Mouse (Mus musculus) c-Kit-positive CD71-positive TER-119-positive erythroid progenitor cells, embryonic 14.5 days (primary cell): ENCODE data around the gene Ddx46.
"Not testable (repeated sequence)": the region's sequence is repeated elsewhere in the genome, so short reads cannot be mapped to it uniquely, and the experiment has no call there.

Experiments used
- DNase-seq: peaks from one replicate; pipeline ENCODE4 v3.0.0-alpha.2; 2013; ENCODE audit warnings: low spot score

Ddx46 gene

DNA sequence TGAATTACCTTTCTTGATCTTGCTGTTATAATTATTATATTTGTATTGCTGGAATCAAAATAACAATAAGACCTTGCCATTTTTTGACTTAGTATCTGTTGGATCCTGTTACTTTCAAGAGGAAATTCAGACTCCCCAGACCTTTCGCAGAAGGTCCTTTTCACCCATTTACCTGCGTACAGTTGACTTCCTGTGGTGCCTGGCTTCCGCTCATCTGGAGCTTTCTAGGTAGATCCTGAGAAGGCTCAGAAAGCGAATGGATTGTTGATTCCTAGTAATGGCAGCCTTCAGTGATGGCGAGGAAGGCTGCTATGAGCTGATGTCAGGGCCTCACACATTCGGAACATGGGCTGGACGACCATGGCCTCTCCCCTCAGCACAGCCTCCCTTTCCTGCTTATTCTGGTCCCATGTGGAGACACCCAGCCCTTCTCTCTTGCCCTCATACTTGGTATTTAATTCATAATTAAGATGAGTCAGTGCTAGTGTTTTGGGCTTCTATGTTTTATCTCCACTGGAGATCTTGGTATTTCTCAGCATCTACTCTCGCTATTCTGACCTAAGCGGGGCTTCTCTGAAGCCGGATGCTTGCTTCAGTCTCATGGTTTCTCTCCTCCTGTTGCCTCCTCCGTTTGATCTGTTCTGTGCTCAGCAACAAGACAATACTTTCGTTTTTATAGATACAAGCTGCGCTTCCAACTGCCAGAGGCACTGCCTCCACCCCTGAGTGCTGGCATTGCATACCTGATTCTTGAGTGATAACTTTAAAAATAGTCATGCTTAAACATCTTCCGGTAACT, 1.6 kb downstream of the Ddx46 start:
- no peak for DNase-seq

GRCm38 (mm10) chr13:55640480-55640879, 5.7 kb downstream of the Ddx46 start:
- peak; percentile 74 for DNase-seq

GRCm38 (mm10) chr13:55644525-55644924, 9.7 kb downstream of the Ddx46 start:
- DNase-seq, result no peak

- no peak for DNase-seq
Observed at GRCm38 (mm10) chr13:55650098-55650497, 15.3 kb downstream of the Ddx46 start.

GRCm38 (mm10) chr13:55650980-55651379, 16.2 kb downstream of the Ddx46 start:
- DNase-seq, result no peak

GRCm38 (mm10) chr13:55668550-55668949, 33.7 kb downstream of the Ddx46 start:
- DNase-seq, result peak; percentile 31

- no peak for DNase-seq
Observed at GRCm38 (mm10) chr13:55672711-55673110, 37.9 kb downstream of the Ddx46 start.

GRCm38 (mm10) chr13:55677364-55677763, 42.5 kb downstream of the Ddx46 start:
- no peak for DNase-seq

GRCm38 (mm10) chr13:55682201-55682600, 47.4 kb downstream of the Ddx46 start:
- no peak for DNase-seq

DNA sequence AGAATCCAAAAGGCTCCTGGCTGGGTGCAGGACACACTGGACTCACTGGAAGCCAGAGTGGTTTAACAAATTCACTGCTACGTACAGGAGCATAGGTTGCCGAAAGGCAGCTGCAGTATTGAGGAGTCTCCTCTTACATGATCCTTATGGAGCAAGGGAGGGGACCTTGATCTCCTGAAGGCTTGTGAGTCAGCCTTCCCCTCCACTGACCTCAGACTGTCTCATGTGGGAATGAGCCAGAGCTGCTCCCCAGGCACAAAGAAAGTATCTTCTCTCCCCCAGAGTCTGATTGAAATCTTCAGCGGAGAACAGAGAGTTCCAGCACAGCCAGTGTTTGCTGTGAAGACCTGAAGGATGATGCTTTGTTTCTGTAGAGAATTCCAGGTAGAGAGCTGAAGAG, 48.8 kb downstream of the Ddx46 start:
- DNase-seq, result no peak

GRCm38 (mm10) chr13:55686107-55686633, 51.3 kb downstream of the Ddx46 start:
- no peak for DNase-seq

GRCm38 (mm10) chr13:55687927-55688602, 53.2 kb downstream of the Ddx46 start:
- no peak for DNase-seq

- DNase-seq, result peak; percentile 88
Observed at GRCm38 (mm10) chr13:55692535-55693242, 57.9 kb downstream of the Ddx46 start, which contains the start of gene B230219D22Rik. Gene B230219D22Rik, plus strand, starts transcription at chr13:55693124.

GRCm38 (mm10) chr13:55693243-55693721, 58.5 kb downstream of the Ddx46 start:
- no peak for DNase-seq

- no peak for DNase-seq
Observed at GRCm38 (mm10) chr13:55694110-55694509, 59.3 kb downstream of the Ddx46 start.

DNA sequence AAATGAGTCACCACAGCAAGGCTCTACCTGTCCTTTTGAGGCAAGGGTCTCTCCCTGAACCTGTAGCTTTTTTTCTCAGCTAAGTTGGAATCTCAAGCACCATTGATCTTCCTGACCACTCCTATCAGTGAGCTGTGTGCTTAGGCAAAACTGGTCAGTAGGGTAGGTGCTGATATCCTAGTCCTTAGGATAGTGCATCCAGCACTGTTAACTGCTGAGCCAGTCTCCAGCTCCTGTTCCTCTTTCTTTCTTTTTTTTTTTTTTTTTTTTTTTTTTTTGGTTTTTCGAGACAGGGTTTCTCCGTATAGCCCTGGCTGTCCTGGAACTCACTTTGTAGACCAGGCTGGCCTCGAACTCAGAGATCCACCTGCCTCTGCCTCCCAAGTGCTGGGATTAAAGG, 61.2 kb downstream of the Ddx46 start:
- DNase-seq, result not testable (repeated sequence)

- DNase-seq, result no peak
Observed at GRCm38 (mm10) chr13:55704301-55704700, 69.5 kb downstream of the Ddx46 start.

GRCm38 (mm10) chr13:55712846-55713245, 78.0 kb downstream of the Ddx46 start:
- no peak for DNase-seq

DNA sequence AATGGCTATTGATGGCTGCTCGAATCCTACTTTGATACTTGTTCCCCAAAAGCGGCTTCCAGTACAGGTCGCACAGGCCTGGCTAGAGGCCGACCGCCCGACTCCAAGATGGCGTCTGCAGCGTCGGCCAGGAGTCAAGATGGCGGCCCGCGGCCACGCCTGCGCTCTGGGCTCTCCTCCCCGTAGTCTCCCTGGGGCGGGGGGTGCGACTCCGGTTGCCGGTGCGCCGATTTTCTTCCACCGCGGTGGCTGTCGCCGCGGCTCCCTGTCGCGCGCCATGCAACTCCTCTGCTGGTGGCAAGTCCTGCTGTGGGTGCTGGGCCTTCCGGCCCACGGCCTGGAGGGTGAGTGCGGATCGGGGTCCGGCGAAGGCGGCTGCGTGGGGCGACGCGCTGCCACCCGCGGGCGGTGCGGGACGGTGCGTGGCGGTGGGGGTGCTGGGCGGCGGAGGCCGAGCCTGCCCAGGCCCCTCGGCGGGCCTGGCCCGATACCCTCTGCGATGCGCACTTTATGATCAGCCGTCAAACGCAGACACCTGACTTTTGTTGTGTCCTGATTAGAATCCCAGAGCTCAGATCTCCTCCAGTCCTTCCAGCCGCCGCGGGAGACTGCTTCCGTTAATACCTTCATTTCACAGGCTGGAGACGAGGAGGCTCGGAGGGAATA, 79.8 kb downstream of the Ddx46 start, which contains the start of gene Txndc15:
TSS of gene Txndc15 (plus strand) at position 150 of the 666 bp plus-strand sequence.
- peak; percentile 77 for DNase-seq

DNA sequence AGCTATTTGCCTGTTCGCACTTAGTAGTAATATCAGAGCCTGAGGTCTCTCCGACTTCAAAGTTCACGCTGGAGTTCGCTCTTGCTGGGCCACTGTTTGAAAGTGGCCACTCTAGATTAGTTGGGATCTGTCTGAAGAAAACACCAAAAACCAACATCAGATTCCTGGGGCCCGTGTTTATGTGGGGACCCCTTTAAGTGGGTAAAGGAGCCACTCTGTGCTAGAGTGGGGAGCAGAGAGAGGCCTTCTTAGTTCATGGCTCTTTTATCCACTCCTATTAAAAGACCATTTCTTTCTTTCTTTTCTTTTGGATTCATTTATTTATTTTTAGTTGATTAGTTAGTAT, 80.3 kb downstream of the Ddx46 start:
- DNase-seq, result no peak

DNA sequence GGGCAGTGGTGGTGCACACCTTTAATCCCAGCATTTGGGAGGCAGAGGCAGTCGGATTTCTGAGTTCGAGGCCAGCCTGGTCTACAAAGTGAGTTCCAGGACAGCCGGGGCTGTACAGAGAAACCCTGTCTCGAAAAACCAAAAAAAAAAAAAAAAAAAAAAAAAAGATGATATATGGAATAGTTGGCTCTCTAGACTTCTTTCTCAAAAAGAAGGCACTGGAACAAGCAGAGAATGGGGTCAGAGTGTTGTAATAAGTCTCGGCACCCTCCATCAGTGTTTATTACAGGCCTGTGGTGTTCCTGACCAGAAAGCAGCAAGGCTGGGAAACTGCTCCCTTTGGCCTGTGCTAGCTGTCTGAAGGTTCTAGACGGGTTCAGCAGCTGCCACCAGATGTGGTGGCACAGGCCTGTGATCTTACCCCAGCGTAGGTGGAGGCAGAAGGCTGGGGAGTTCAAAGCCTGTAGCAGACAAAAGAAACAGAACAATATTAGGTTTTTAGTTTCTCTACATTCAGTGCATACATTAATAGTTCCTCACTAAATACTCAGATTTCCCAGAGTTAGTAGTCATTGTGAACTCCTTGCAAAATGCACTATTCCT, 81.2 kb downstream of the Ddx46 start:
- no peak for DNase-seq
